Mouse (Mus musculus): ENCODE measurements at regions not wholly inside any gene's neighbourhood (a gene's known extent, or its start where the extent isn't known, plus 50 kb on each side); places are given as distances from the start of the nearest gene placed in this dataset.
"Not testable (repeated sequence)": the region's sequence is repeated elsewhere in the genome, so short reads cannot be mapped to it uniquely, and the experiment has no call there.

DNA sequence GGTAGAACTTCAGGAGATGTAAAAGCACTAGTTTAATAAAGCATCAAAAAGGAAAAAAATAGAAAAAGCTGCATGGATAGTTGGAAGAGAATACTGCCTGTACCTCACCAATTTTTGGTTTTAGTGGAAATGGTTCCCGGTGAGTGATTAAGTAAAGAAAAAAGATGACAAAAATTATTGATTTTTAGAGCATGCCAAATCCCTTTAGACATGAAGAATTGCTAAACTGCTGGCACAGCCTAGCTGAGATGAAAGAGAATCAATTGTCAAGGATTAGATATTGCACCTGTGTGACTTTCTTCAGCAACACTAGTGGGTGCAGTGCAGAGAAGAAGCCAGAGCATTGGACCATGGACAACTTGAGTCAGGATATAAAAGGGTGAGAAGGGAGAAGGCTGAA, 348.7 kb upstream of the Cpeb2 start:
- ATAC-seq (replicated peaks; ENCODE audit: insufficient number of reproducible peaks, low FRiP score, low TSS enrichment, low read depth) = no peak
- no peak overlapping the region for H3K27ac ChIP-seq (replicated peaks; ENCODE audit: low read depth, low read length)
- H3K4me3 ChIP-seq (ENCODE audit: low read depth, low read length) = no peak overlapping the region
- DNase-seq (ENCODE audit: low spot score) = no peak
- WGBS = 97% methylated on average over 1 of the region's 1 CpGs
- no peak overlapping the region for H3K4me2 ChIP-seq (ENCODE audit: low read depth, low read length)
- H3K9me3 ChIP-seq (replicated peaks; ENCODE audit: control insufficient read depth, low read length) = no peaks in the 10 kb centered on the region
- no peaks in the 10 kb centered on the region for H3K27me3 ChIP-seq (ENCODE audit: control insufficient read depth, insufficient read depth, low read length)
- no peak overlapping the region for H3K9ac ChIP-seq (replicated peaks; ENCODE audit: low read length)
- no peaks in the 10 kb centered on the region for H3K4me1 ChIP-seq (ENCODE audit: control insufficient read depth, insufficient read depth, low read length)
- H3K36me3 ChIP-seq (replicated peaks; ENCODE audit: control insufficient read depth, insufficient read depth, low read depth, low read length) = no peaks in the 10 kb centered on the region

- Histone ChIP-seq H3K4me3 (ENCODE audit: low read depth, low read length) (no peak overlapping the region), H3K27me3 (ENCODE audit: control insufficient read depth, insufficient read depth, low read length) (no peaks in the 10 kb centered on the region), H3K4me2 (ENCODE audit: low read depth, low read length) (no peak overlapping the region), H3K27ac (replicated peaks; ENCODE audit: low read depth, low read length) (no peak overlapping the region), H3K36me3 (replicated peaks; ENCODE audit: control insufficient read depth, insufficient read depth, low read depth, low read length) (no peaks in the 10 kb centered on the region), H3K4me1 (ENCODE audit: control insufficient read depth, insufficient read depth, low read length) (no peaks in the 10 kb centered on the region), H3K9me3 (replicated peaks; ENCODE audit: control insufficient read depth, low read length) (no peaks in the 10 kb centered on the region), H3K9ac (replicated peaks; ENCODE audit: low read length) (no peak overlapping the region)
- DNase-seq (ENCODE audit: low spot score) (no peak), ATAC-seq (replicated peaks; ENCODE audit: insufficient number of reproducible peaks, low FRiP score, low TSS enrichment, low read depth) (no peak)
- WGBS = 28% methylated on average over 2 of the region's 2 CpGs
Observed at GRCm38 (mm10) chr5:42891890-42892289, 341.1 kb upstream of the Cpeb2 start.

DNA sequence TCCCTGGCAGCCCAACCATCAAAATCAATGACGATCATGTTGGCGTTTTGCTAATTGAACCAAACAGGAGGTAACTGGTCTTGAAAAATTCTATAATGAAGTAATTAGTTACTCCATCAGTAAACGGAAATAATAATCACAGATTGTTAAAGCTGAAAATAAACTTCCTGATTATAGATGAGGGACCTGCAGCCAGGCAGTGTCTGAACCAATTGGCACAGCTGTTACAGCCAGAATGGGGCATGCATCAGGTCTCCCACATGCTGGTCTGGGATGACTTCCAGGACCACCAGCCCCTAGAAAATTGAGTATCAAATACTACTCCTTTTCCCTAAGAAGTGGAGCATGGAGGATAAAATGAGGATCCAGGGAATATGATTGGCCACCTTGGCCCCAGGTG, 326.8 kb upstream of the Cpeb2 start:
- Histone ChIP-seq H3K4me3 (ENCODE audit: low read depth, low read length) (no peak overlapping the region), H3K9me3 (replicated peaks; ENCODE audit: control insufficient read depth, low read length) (no peaks in the 10 kb centered on the region), H3K27me3 (ENCODE audit: control insufficient read depth, insufficient read depth, low read length) (no peaks in the 10 kb centered on the region), H3K4me2 (ENCODE audit: low read depth, low read length) (no peak overlapping the region), H3K27ac (replicated peaks; ENCODE audit: low read depth, low read length) (no peak overlapping the region), H3K9ac (replicated peaks; ENCODE audit: low read length) (no peak overlapping the region), H3K4me1 (ENCODE audit: control insufficient read depth, insufficient read depth, low read length) (no peaks in the 10 kb centered on the region), H3K36me3 (replicated peaks; ENCODE audit: control insufficient read depth, insufficient read depth, low read depth, low read length) (no peaks in the 10 kb centered on the region)
- DNase-seq (ENCODE audit: low spot score) (no peak), ATAC-seq (replicated peaks; ENCODE audit: insufficient number of reproducible peaks, low FRiP score, low TSS enrichment, low read depth) (no peak)
- WGBS = 72% methylated on average over 3 of the region's 3 CpGs

- ATAC-seq (replicated peaks; ENCODE audit: insufficient number of reproducible peaks, low FRiP score, low TSS enrichment, low read depth) (no peak), DNase-seq (ENCODE audit: low spot score) (no peak)
- H3K4me1 ChIP-seq (ENCODE audit: control insufficient read depth, insufficient read depth, low read length) = no peaks in the 10 kb centered on the region
- WGBS = 83% methylated on average over 3 of the region's 3 CpGs
- no peak overlapping the region for H3K4me3 ChIP-seq (ENCODE audit: low read depth, low read length)
- H3K36me3 ChIP-seq (replicated peaks; ENCODE audit: control insufficient read depth, insufficient read depth, low read depth, low read length) = no peaks in the 10 kb centered on the region
- H3K9ac ChIP-seq (replicated peaks; ENCODE audit: low read length) = no peak overlapping the region
- no peak overlapping the region for H3K27ac ChIP-seq (replicated peaks; ENCODE audit: low read depth, low read length)
- H3K27me3 ChIP-seq (ENCODE audit: control insufficient read depth, insufficient read depth, low read length) = no peaks in the 10 kb centered on the region
- H3K4me2 ChIP-seq (ENCODE audit: low read depth, low read length) = no peak overlapping the region
- no peaks in the 10 kb centered on the region for H3K9me3 ChIP-seq (replicated peaks; ENCODE audit: control insufficient read depth, low read length)
Observed at GRCm38 (mm10) chr5:42919328-42919727, 313.6 kb upstream of the Cpeb2 start.

DNA sequence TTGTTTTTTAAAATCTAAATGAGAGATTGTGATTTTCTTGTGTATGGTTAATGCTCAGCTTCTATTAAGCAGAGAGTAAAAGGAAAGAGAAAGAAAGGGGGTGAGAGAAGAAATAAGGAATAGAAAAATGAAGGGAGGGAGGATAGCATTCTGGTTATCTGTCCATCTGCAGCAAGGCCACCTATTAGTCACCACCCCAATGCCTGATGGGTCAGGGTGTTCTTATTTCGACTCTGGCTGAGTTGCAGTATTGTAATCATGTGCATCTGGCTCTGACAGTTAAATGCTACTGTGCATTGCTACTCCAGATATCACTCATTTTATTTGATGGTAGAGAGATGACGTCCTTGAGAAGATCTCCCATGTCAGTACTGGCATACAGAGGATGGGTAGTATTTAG, 300.9 kb upstream of the Cpeb2 start:
- WGBS = 69% methylated on average over 2 of the region's 2 CpGs
- H3K9me3 ChIP-seq (replicated peaks; ENCODE audit: control insufficient read depth, low read length) = no peaks in the 10 kb centered on the region
- no peaks in the 10 kb centered on the region for H3K4me1 ChIP-seq (ENCODE audit: control insufficient read depth, insufficient read depth, low read length)
- ATAC-seq (replicated peaks; ENCODE audit: insufficient number of reproducible peaks, low FRiP score, low TSS enrichment, low read depth) = no peak
- no peak overlapping the region for H3K4me3 ChIP-seq (ENCODE audit: low read depth, low read length)
- H3K4me2 ChIP-seq (ENCODE audit: low read depth, low read length) = no peak overlapping the region
- no peak overlapping the region for H3K9ac ChIP-seq (replicated peaks; ENCODE audit: low read length)
- no peaks in the 10 kb centered on the region for H3K36me3 ChIP-seq (replicated peaks; ENCODE audit: control insufficient read depth, insufficient read depth, low read depth, low read length)
- no peak overlapping the region for H3K27ac ChIP-seq (replicated peaks; ENCODE audit: low read depth, low read length)
- H3K27me3 ChIP-seq (ENCODE audit: control insufficient read depth, insufficient read depth, low read length) = no peaks in the 10 kb centered on the region
- no peak for DNase-seq (ENCODE audit: low spot score)

- Histone ChIP-seq H3K27me3 (ENCODE audit: control insufficient read depth, insufficient read depth, low read length) (no peaks in the 10 kb centered on the region), H3K36me3 (replicated peaks; ENCODE audit: control insufficient read depth, insufficient read depth, low read depth, low read length) (no peaks in the 10 kb centered on the region), H3K4me1 (ENCODE audit: control insufficient read depth, insufficient read depth, low read length) (no peaks in the 10 kb centered on the region), H3K4me2 (ENCODE audit: low read depth, low read length) (no peak overlapping the region), H3K9ac (replicated peaks; ENCODE audit: low read length) (no peak overlapping the region), H3K9me3 (replicated peaks; ENCODE audit: control insufficient read depth, low read length) (no peaks in the 10 kb centered on the region), H3K4me3 (ENCODE audit: low read depth, low read length) (no peak overlapping the region), H3K27ac (replicated peaks; ENCODE audit: low read depth, low read length) (no peak overlapping the region)
- WGBS = 88% methylated on average over 9 of the region's 9 CpGs
- ATAC-seq (replicated peaks; ENCODE audit: insufficient number of reproducible peaks, low FRiP score, low TSS enrichment, low read depth) = no peak
- DNase-seq (ENCODE audit: low spot score) = no peak
Observed at GRCm38 (mm10) chr5:42959296-42959862, 273.6 kb upstream of the Cpeb2 start.

DNA sequence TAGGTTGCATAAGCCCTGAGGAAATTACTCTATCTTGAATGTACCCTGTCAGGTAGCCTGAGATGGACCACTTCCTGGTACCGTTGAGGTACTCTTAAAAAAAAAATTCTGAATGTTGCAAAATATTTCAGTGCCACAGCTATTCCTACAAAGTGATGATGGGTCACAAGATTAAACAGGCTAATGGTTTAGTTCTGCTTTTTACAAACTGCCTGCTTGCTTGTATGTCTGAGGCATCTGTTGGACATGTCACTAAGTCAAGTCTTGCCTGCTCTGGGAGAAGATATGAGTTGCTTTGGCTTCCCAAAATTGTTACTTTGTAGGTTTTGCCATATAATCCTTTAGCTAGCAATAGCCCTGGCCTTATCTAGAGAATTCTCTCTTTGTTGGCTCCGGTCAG, 266.0 kb upstream of the Cpeb2 start:
- H3K9ac ChIP-seq (replicated peaks; ENCODE audit: low read length); H3K27ac ChIP-seq (replicated peaks; ENCODE audit: low read depth, low read length); DNase-seq (ENCODE audit: low spot score); ATAC-seq (replicated peaks; ENCODE audit: insufficient number of reproducible peaks, low FRiP score, low TSS enrichment, low read depth); H3K4me1 ChIP-seq (ENCODE audit: control insufficient read depth, insufficient read depth, low read length); H3K9me3 ChIP-seq (replicated peaks; ENCODE audit: control insufficient read depth, low read length); H3K4me2 ChIP-seq (ENCODE audit: low read depth, low read length); H3K4me3 ChIP-seq (ENCODE audit: low read depth, low read length); H3K27me3 ChIP-seq (ENCODE audit: control insufficient read depth, insufficient read depth, low read length); H3K36me3 ChIP-seq (replicated peaks; ENCODE audit: control insufficient read depth, insufficient read depth, low read depth, low read length): not testable (repeated sequence)
- WGBS = 87% methylated on average over 2 of the region's 2 CpGs

GRCm38 (mm10) chr5:42969209-42969608, 263.8 kb upstream of the Cpeb2 start:
- H3K36me3 ChIP-seq (replicated peaks; ENCODE audit: control insufficient read depth, insufficient read depth, low read depth, low read length) = no peaks in the 10 kb centered on the region
- no peak overlapping the region for H3K27ac ChIP-seq (replicated peaks; ENCODE audit: low read depth, low read length)
- H3K4me1 ChIP-seq (ENCODE audit: control insufficient read depth, insufficient read depth, low read length) = no peaks in the 10 kb centered on the region
- no peak overlapping the region for H3K9ac ChIP-seq (replicated peaks; ENCODE audit: low read length)
- no peaks in the 10 kb centered on the region for H3K9me3 ChIP-seq (replicated peaks; ENCODE audit: control insufficient read depth, low read length)
- no peak overlapping the region for H3K4me2 ChIP-seq (ENCODE audit: low read depth, low read length)
- DNase-seq (ENCODE audit: low spot score) = no peak
- no peaks in the 10 kb centered on the region for H3K27me3 ChIP-seq (ENCODE audit: control insufficient read depth, insufficient read depth, low read length)
- ATAC-seq (replicated peaks; ENCODE audit: insufficient number of reproducible peaks, low FRiP score, low TSS enrichment, low read depth) = no peak
- H3K4me3 ChIP-seq (ENCODE audit: low read depth, low read length) = no peak overlapping the region
